Mouse (Mus musculus) sigmoid colon, adult 10 weeks (tissue): ENCODE results near the gene Plin2. TPM values are rescaled to one million over a fixed set of nuclear protein-coding genes. Genes with fewer than 3 reads are reported as not detected.

Experiments used
- polyA plus RNA-seq: library from polyadenylated mRNA; stranded (reverse); fragments of 350-450 nt; fragmentation: Illumina TruSeq; extraction: RNeasy Lipid Tissue Mini Kit (QIAGEN cat#74804); gene quantifications from one replicate; pipeline ENCODE4 v1.2.3, GENCODE M21; 2014; ENCODE audit warnings: low read depth, low replicate concordance

Gene Plin2
- polyA plus RNA-seq: 26.4 TPM

DNA sequence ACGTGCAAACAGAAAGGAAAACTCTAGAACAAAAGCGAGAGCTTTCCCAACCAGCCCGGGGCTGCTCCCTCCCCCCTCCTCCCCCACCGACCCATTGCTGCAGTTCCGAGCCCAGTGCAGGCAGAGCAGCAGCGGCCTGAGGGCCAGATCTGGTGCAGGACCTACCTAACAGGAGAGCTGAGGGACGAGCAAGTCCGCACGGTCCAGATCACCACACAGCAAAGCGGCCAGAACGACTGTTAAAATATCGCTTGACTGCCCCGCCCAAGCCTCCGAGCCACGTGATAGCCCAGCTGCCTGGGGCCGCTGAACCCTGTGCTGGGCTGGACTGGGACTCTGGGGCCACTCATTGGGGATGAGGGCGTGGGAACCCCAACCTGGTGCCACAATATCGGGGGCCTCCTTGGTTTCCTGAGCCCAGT is at the start of gene Plin2:
Gene Plin2 (minus strand): TSS at position 281 of the 422 bp plus-strand sequence.

DNA sequence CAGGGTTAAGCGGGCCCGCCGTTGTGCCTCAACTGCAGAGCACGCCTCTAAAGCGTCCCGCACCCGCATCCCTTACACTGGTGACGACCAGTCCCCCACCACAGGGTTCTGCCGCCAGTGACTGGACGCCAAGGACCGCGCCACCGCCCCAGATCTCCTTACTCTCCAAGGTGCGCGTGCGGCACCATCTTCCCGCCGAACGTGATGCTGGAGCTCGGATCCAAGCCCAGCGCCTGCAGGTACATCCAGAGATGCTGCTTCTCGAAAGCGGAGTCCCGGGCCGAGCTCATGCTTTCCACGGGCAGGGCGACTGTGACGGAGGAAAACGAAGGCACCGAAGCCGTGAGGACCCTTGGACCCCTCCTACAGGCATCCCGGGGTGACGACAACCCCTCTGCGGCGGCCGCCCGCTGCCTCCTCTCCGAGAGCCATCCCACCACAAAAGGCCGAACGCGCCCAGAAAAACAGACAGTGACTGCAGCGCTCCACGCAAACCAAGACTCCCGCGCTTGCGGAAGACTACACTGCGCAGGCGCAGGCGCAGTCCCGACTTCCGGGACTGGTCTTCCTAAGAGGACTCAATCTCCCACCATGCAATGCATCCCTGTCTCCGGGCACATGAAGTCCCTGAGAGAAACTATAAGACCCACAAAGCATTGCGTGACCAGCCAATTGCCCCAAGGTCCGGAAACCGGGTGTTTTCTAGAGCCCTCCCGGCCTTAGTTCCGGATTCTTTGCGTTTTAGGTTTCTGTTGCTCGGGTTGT is 58.2 kb downstream of the Plin2 start, which contains the start of gene Haus6:
Gene Haus6 (minus strand): TSS at position 532 of the 765 bp plus-strand sequence.

Other genes starting within 250 kb of the Plin2 start
- gene Saxo1, start 111.7 kb downstream of the Plin2 start, polyA plus RNA-seq: not detected
- 65.4 TPM for gene Rraga, start 94.4 kb downstream of the Plin2 start, polyA plus RNA-seq
- 19.0 TPM for gene Haus6, start 58.0 kb downstream of the Plin2 start, polyA plus RNA-seq
- 105 TPM for gene Dennd4c, start 78.5 kb upstream of the Plin2 start, polyA plus RNA-seq
- 929 TPM for gene Rps6, start 187.4 kb upstream of the Plin2 start, polyA plus RNA-seq
- gene Acer2, start 204.3 kb upstream of the Plin2 start, polyA plus RNA-seq: 29.1 TPM